Mouse (Mus musculus) T-cell, adult 66 days (primary cell): ENCODE measurements around the gene Irgc1. TPM values are rescaled to one million over a fixed set of nuclear protein-coding genes. Genes with fewer than 3 reads are reported as not detected.

ENCODE experiments used
- total RNA-seq, 2 experiments: library from RNA; stranded (reverse); gene quantifications; 3 replicates in 1 of 2; 4 replicates in 1 of 2; pipeline ENCODE4 v1.2.4; 2023

The Irgc1 gene
- 10 to 100 TPM in 1 of 2 experiments, 1 to 10 TPM in 1; 5.4 to 11.9 TPM for total RNA-seq

DNA sequence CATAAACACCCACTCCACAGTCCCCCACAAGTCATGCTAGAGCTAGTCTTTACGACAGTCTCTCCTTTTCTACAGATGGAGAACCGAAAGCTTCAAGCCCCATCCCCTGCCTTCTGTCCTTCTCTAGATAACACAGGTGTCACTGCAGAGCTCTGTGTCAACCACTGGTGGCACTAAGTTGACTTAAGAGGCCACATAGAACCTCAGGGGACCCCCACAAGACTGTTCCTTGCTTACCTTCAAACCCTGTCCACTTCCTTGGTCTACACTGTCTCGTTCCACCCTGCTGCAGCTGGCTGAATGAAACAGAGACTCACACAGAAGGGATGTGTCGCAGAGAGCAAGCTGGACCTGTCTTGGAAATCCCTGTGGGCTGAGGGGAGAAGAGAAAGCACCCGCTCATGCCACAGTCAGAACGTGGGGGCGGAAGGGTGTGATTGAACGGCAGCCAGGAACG, at the start of gene Irgc1:
TSS of gene Irgc1 (minus strand) at position 443 of the 457 bp plus-strand sequence.

DNA sequence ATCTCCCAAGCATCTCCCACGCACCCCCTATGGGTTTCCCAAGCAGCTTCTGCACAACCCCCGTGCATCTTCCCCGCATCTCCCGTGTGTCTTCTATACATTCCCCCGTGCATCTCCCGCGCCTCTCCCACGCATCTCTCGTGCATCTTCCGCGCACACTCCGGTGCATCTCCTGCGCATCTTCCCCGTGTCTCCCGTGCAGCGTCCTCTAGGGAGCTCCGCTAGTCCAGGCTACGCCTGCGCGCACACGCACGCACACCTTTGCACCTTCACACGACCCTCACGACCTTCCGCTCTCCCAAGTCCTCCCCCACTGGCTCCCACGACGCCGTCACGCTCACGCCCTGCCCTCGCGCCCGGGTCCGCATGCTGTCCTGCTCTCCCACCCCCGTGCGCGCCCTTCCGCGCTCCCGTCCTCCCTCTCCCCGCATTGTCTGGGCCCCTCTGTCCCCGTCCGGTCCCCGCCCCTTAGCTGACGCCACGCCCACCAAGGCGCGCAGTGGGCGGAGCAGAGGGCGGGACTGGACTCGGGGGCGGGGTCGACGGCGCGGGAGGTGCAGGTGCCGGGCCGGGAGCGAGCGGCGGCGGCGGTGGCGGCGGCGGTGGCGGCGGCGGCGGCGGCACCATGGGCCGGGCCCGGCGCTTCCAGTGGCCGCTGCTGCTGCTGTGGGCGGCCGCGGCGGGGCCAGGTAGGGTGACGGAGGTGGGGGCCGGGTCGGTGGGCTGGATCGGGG, 29.5 kb upstream of the Irgc1 start, which contains the start of gene Cadm4:
TSS of gene Cadm4 (plus strand) at position 550 of the 734 bp plus-strand sequence.

DNA sequence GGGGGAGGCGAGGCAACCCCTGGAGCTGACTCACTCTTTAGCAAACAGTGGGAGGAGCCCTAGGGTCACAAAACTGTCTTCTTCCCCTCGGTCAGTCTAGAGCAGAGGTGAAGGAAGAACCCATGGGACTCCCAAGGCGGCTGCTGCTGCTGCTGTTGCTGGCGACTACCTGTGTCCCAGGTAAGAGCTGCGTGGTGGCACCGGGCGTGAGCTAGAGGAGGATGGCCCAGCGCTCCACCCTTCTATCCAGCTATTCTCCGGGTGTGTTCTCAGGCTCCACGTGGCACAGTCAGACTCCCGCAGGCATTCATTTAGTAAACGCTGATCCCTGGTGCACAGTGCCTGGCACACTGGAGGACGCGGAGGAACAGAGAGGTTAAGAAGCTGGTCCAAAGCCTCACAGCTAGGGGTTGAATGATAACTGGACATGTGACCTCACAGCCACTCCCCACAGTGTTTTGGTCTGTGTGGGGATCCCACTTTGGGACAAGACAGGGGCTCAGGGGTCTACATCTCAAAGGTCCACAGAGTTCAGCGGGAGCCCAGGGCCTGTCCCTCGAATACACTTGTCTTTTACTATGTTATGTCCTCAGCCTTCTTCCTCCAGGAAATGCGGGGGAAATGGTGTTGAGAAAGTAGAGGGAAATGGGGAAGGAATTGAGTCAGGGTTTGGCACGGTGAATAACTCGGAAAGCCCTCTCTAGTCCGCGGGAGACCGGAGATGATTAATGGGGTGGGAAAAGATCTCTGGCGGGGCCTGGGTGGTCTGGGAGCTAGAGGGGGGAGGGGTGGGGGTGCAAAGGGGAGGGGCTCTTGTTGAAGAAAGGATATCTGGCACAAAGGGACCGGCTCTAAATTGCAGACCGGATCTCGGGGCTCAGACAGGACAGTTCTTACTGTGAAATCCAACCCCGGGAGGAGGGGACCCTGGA, 10.6 kb upstream of the Irgc1 start, which contains the start of gene Plaur:
TSS of gene Plaur (plus strand) at position 97 of the 932 bp plus-strand sequence.

DNA sequence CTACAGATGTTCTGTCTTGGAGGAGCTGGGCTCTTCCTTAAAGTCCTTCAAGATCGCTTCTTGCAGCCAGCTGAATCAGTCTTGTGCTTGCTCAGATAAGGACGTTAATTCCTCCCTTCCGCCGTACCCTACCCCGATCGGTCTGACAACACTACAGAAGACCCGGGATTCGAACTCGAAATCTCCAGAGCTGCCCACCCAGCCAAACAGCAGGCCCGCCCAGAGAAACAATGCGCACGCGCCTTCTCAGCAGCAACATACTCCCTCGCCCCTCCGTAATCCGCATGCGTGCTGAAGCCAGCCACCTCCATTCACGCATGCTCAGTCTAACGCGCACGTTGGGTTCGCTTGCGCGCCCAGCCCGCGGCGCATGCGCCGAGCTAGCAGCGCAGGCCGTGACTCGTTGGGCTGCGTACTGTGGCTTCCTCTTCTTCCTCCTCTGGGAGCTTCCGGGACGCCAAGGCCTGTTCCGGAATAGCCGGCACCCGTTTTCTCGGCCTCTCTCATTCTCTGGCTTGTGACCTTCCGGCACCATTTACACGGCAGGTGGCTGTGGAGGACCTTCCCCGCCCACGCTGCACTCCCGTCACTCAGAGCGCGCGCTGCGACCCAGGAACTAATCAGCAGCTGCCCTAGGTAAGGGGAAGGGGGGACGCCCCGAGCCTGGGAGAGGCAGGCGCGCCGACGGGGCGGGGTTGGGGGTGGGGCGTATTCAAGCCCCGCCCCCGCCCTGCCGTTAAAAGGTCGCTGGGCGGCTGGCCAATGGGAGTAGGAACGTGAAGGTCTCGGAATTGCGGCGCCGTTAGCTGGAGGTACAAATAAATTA, 52.6 kb downstream of the Irgc1 start, which contains the start of gene Smg9:
TSS of gene Smg9 (plus strand) at position 364 of the 826 bp plus-strand sequence.

Other genes starting within 250 kb of the Irgc1 start
- gene Zfp111, start 240.9 kb downstream of the Irgc1 start, total RNA-seq, result under 1 TPM; 0.18 to 0.29 TPM
- gene Zfp109, start 214.7 kb downstream of the Irgc1 start, total RNA-seq, result 1 to 10 TPM; 4.1 to 6.1 TPM
- gene Zfp108, start 197.5 kb downstream of the Irgc1 start, total RNA-seq, result under 1 TPM; 0.55 to 0.59 TPM
- 1 to 10 TPM; 1.8 to 2.8 TPM for gene Zfp93, start 181.9 kb downstream of the Irgc1 start, total RNA-seq
- gene Zfp61, start 151.1 kb downstream of the Irgc1 start, total RNA-seq, result 10 to 100 TPM; 13.8 to 15.5 TPM
- 1 to 10 TPM; 6.0 to 6.6 TPM for gene Zfp94, start 135.6 kb downstream of the Irgc1 start, total RNA-seq
- gene Tescl, start 118.4 kb downstream of the Irgc1 start, total RNA-seq, result not detected
- not detected for gene Lypd5, start 103.1 kb downstream of the Irgc1 start, total RNA-seq
- 100 to 1,000 TPM; 172 to 196 TPM for gene Kcnn4, start 82.0 kb downstream of the Irgc1 start, total RNA-seq
- 100 to 1,000 TPM; 117 to 120 TPM for gene Smg9, start 52.7 kb downstream of the Irgc1 start, total RNA-seq
- gene Plaur, start 10.2 kb upstream of the Irgc1 start, total RNA-seq, result 100 to 1,000 TPM; 116 to 136 TPM
- gene Cadm4, start 29.7 kb upstream of the Irgc1 start, total RNA-seq, result under 1 TPM in 1 of 2 experiments, not detected in 1; 0.26 TPM
- 1 to 10 TPM in 1 of 2 experiments, under 1 TPM in 1; 0.90 to 1.2 TPM for gene Zfp428, start 54.7 kb upstream of the Irgc1 start, total RNA-seq
- not detected for gene AC161166.1, start 60.2 kb upstream of the Irgc1 start, total RNA-seq
- 10 to 100 TPM; 13.3 to 14.4 TPM for gene Irgq, start 78.4 kb upstream of the Irgc1 start, total RNA-seq
- not detected for gene Pinlyp, start 93.8 kb upstream of the Irgc1 start, total RNA-seq
- gene Xrcc1, start 94.0 kb upstream of the Irgc1 start, total RNA-seq, result 10 to 100 TPM; 55.1 to 56.1 TPM
- 1 to 10 TPM; 4.1 to 7.9 TPM for gene Ethe1, start 135.2 kb upstream of the Irgc1 start, total RNA-seq
- gene Zfp575, start 135.3 kb upstream of the Irgc1 start, total RNA-seq, result not detected
- gene Phldb3, start 158.5 kb upstream of the Irgc1 start, total RNA-seq, result 1 to 10 TPM; 7.5 to 9.4 TPM
- gene Lypd3, start 184.3 kb upstream of the Irgc1 start, total RNA-seq, result not detected
- not detected for gene Tex101, start 224.4 kb upstream of the Irgc1 start, total RNA-seq